Mouse (Mus musculus) testis, postnatal 14 days (tissue): Measurements from ENCODE around the gene Frg2f1.
"Not testable (repeated sequence)": the region's sequence is repeated elsewhere in the genome, so short reads cannot be mapped to it uniquely, and the experiment has no call there.

Experiments used
- DNase-seq: peaks from one replicate; pipeline ENCODE4 v3.0.0; 2021; ENCODE audit warnings: low spot score

Gene Frg2f1

DNA sequence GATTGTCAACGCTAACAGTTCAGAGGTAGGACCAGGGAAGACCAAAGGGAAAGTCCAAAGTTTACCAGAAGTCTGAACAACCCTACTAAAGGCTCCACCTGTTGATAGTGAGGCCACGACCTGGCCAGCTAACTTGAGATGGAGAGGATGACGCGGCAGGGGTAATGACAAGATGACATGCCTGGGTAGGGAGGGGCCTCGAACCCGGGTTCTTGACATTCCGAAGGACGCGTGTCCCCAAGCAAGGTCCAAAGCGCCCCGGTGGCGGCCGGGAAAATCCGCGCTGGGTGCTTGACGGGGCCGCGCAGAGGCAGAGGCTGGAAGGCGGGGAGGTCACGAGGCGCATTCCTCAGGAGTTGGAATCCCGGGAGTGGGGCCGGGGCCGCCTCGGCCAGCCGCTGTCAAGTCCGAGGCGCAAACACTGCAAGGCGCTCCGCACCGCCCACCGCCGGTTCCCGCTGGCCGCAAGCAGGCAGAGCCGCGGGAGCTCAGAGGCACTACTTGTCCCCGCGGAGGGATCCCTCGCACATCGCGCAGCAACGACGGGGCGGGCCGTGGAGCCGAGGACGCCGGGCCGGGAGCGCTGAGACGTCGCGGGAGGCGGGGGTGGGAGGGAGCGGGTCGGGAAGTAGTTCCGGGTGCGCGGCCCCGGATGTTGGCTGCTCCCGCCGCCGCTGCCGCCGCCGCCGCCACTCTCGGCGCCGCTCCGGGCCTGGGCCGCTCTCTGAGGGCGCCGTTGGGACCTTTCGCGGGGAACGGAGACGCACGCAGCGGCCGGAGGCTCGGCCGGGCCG lies at the start of gene Frg2f1:
Frg2f1 (minus strand) TSS at position 499 of the 794 bp plus-strand sequence.
- DNase-seq: peak; percentile 94

DNA sequence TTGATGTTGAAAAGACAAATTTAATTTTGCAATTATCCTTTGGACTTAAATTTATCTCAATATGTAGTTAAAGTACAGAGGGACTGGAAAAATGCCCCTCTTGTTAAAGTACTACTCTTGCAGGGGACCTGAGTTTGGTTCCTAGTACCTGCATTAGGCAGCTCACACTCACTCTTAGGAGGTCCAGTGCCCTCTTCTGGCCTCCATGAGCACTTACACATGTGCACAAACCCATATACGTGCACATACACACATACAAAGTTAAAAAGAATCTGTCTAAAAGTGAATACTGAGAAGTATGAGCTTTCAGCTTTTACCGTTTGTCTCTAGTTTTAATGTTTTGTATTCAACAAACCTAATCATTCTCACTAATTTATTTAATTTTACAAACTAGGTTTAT lies 48.7 kb upstream of the Frg2f1 start:
- no peak for DNase-seq

DNA sequence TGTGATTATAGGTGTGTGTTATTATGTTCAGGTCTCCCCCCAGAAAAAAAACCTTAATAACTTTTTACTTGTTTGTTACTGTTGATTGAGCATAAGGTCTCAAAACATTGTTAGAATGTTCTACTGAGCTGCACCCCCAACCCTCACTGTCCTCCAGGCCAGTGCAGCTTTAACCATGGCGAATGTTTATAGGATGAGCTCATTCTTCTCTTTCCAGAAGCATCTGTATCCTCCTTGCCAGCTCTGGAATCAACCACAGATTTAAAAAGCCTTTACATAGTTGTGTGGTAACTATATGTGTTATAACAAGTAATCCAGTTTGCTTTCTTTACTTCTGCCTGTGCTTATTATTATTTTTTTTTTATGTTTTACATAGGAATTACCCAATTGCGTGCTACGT lies 36.1 kb upstream of the Frg2f1 start:
- no peak for DNase-seq

DNA sequence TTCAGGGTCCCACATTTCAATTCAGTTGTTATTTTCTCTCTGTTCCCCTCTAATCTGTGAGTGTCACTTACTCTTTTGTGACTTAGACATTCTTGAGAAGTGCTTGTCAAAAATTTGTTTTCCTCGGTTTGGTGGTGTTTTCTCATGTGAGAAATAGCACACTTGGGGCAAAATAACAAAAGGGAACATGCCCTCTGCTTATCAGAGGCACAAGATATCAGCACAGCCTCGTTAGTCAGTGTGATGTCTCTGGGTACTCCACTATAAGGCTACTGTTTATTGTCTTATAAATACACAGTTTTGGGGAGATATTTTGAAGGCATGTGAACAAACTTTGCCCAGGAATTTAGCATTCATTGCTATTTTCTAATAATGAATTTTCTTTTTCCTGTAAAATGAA lies 35.2 kb upstream of the Frg2f1 start:
- DNase-seq: no peak

DNA sequence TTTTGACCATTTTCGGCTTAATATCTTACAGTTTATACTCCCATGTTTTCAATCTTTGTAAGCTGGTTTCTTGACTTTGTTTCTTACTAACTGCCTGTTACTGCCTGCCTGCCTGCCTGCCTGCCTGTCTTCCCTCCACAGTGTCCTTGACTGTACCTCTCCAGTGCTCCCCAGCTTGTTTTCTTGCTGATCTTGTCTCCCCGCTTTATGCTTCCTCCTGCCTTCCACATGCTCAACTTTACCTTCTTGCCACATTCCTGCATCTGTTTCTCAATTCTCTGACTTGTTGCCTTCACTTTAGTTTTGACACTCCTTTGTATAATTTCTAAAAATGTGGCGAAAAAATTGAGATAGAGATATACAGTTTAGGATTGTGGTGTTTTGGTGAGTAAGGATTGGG lies 33.4 kb upstream of the Frg2f1 start:
- no peak for DNase-seq

DNA sequence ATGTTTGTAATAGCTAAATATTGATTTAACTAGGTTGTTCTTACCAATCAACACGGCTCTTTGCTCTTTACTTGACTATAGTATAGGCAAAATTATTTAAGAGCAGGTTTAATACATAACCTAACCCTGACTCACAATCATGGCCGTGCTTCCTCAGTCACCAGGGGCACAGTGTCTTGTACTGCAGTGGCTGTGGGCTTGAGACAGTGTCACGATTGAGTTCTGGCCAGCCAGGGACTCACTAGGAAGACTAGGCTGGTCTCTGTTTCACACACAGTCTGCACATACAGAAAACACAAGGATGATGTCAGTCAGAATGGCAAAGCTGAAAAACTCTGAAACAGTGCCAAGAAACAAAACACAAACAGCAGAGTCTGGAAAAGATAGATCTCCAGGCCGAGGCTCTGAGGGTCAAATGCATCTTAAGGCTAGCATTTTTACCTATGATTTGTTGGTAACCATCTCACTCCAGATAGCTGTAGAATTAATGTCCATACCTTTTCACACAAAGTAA lies 27.1 kb upstream of the Frg2f1 start:
- no peak for DNase-seq

DNA sequence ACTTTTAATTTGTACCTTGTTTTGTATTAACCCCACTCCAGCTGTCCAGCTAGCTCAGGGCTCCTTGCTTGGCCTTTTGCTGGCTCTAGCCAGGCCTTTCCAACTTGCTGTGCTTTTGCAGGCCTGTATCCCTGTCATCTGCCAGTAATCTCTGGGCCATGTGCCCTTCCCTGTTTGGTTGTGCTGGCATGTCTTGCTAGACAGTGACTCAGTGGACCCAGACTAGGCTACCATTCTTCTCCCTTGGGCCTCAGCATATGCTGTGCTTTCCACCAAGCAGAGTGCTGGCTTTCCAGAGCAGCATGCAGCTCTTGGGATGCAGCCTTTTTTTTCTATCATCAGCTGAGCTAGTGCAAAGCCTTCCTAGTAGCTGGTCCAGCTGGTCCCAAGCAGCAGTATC lies 23.8 kb upstream of the Frg2f1 start:
- DNase-seq: no peak

DNA sequence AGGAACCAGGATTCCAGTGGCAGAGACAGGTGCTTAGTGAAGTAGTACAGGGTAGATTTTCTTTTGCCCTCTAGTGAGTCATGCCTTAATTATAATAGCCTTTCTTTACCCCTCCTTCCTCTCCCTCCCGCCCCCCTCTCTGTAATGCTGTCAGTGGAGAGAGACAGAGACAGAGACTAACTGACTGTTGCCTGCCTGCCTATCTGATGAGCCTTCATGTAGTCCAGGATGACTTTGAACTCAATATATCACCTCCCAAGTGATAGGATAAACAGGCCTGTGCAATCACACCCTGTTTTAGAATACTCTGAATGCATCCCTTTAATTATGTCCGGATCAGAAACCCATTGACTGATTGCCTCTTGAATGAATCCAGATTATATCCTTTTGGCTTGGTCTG lies 16.1 kb upstream of the Frg2f1 start:
- DNase-seq: no peak

DNA sequence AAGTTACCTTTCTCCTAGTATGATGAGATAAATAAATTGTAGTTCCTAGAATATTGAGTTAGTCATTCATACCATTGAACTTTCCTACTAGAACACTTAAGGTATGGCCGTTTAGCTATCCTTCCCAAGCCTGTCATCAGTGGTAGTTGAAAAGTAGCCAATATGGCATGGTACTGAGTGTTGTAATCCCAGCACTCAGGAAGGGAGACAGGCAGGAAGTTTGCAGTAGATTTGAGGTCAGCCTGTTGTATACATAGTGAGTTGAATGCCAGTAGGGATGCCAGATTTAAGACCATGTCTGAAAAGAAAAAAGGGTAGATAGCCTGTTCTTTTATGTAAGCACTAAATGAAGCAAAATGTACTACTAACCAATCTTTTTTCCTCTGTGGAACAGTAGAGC lies 11.5 kb upstream of the Frg2f1 start:
- DNase-seq: no peak

DNA sequence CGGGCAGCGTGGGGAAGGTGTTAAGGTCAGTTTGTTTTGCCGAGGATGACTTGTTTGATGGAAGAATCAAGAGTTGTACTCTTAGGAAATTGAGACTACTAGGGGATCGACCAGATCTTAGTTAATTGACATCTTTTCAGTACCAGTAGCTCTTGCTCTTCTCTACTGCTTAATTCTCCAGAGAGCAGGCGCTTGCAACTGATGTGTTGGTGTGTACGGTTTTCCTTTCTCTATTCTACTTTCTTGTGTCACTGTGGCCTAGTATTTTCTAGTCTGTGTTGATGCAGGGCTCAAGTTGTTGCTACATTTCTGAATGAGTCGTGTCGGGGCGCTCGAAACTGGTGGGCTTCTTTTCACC lies 1.2 kb upstream of the Frg2f1 start:
- no peak for DNase-seq

DNA sequence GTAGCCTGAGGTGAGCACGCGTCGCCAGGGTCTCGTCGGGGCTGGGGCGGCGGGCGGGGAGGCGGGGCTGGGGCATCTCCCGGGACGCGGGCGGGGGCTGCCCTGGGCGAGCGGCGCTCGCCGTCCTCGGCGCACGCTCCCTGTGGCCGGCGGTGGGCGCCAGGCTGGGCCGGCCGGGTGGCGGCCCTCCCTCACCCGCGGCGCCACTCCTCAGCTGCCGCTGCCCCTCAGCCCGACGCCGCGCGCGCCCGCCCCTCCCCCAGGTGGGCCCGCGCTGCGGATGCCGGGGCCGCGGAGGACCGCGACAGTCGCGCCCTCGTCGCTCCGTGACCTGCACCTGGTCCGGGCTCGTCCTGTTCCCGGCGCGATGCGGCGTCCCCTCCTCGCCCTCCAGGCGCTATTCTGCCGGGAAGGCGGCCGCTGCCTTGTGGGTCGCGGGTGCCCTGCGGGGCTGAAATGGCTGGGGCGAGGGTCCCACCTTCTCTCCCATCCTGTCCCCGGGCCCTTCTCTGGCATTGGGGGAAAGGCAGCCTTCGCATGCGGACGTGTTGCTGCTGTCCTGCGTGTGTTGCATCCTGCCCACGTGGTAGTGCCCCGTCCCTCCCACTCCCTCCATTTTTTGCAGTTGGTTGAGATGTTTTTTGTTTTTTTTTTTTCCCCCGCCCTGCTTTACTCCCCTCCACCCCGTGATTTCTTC lies 655 bp upstream of the Frg2f1 start:
- peak; percentile 76 for DNase-seq

DNA sequence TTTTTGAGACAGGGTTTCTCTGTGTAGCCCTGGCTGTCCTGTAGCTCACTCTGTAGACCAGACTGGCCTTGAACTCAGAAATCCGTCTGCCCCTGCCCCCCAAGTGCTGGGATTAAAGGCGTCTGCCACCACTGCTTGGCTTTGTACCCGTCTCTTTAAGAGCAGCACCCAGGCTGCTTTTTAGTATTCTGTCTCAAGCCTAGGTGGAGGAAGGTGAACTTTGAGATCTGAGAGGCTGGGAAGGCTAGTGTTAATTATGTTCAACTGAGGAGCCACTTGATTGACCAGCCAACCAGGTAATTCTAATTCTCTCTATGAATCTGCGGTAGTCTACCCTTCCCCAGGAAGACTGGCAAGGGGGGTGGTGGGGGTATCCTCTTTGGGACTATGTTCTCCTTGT lies 1.9 kb downstream of the Frg2f1 start:
- DNase-seq: no peak

DNA sequence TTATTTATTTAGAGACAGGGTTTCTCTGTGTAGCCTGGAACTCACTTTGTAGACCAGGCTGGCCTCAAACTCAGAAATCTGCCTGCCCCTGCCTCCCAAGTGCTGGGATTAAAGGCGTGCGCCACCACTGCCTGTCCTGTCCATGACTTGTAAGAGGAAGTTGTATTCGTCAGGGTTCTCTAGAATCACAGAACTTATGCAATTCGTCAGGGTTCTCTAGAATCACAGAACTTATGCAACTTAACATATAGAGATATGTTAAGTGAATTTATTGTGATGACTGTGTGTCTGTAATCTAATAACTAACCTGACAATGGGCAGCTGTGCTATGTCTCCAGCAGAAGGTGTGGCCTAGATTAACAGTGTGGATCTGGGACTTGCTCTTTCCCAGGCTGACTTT lies 2.7 kb downstream of the Frg2f1 start, which contains the start of gene Foxj3:
Foxj3 (plus strand) TSS at position 390 of the 400 bp plus-strand sequence.
- DNase-seq: not testable (repeated sequence)

DNA sequence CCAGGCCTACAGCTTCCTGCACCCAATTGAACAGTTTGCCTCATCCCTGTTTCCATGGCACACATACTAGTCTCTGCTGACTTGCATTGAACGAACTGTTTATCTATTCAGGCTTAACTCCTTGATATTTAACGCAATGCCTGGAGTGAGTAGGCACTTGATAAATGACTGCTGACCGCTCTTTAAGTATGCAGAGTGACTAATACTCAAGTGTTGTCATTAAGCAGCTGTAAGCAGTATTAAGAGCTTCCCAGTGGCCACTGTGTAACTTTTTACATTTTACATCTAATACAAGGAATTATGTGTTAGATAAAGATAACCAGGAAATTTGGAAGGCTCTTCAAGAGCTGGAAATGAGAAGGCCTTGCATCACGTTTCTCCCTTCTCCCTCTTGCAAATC lies 4.2 kb downstream of the Frg2f1 start:
- no peak for DNase-seq

DNA sequence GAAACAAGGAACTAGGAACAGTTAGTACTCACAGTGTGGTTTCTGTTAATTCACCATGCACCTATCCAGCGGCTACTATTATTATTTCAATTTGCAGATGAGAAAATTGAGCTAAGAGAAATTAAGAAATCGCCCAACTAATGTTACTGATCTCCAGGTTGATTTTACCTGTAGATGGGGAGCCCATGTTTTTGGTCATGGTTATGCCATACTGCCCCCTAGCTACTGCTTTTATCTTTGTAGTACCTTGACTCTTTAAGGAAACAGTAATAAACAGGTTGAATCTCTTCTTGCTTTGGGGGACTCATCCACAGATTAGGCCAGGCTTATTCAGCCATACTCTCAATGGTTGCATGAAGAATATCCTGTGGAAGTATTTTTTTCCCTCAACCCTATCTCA lies 7.5 kb downstream of the Frg2f1 start:
- no peak for DNase-seq

DNA sequence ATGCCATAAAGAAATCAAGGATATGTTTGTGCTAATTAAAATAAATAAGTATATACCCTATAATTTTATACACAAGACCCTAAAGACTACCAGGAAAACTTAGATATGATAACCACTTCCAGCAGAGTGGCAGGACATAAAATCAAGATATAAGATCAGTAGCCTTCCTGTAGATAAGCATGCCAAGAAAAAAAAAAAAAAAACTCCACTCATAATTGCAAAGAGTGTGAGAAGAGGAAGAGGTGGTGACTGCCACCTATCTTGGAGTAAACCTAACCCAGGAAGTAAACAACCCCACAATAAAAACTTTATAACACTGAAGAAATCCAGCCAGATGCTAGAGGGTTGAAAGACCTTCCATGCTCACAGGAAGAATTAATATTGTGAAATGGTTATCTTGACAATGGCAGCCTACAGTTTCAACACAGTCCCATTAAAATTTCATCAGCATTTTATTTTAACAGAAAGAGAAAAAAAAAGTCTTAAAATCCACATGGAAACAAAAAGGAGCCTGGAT lies 12.9 kb downstream of the Frg2f1 start:
- no peak for DNase-seq

DNA sequence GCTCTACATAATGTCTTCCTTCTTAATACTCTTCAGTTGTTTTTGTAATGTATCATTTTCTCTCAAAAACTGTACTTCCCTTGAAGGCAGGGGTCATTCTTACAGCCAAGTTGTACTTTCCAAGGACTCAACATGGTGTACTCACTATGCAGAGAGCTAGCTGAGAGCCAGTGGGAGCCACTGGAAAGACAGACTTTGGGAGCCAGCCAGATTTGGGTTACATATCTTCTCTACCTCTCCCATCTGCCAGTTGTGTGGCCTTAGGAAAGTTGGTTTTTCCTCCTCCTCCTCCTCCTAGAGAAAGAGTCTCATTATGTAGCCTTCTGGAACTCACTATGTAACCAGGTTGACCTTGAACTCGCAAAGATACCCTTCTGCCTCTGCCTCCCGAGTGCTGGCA lies 14.9 kb downstream of the Frg2f1 start:
- peak; percentile 53 for DNase-seq

DNA sequence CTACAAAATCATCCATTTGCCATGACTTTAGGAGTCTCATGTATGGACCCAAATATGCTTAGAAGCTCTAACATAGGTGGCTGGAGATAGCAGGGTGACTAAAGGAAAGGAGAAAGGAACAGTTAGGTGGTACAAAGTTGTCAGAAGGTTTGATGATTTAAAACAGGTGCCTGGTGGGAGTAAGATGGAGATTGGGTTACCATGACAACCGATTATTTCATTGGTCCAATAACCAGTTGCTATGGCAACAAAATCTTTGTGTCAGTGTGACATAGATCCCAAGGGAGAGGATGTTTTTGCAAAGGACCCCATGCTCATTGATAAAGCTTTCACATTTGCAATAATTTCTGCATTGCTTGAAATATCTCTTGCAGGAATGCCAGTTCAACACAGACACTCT lies 15.3 kb downstream of the Frg2f1 start:
- no peak for DNase-seq

DNA sequence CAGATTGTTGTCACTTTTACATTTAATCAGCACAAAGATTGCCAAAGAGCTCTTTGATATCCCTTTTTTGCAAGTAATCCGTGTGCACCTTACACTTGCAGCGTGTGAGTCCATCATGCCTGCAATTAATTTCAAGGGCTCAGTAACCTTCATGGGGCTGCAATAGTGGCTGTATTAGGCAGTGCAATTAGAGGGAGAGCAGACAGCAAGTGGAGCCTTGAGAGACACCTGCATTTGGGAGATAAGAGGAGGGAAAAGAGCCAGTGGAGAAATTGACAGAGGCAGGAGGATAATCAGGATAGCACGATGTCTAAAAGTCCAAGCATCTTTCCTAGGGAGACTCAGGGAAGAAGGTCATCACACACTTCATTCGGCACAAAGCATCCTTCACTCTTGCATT lies 15.8 kb downstream of the Frg2f1 start:
- DNase-seq: no peak

DNA sequence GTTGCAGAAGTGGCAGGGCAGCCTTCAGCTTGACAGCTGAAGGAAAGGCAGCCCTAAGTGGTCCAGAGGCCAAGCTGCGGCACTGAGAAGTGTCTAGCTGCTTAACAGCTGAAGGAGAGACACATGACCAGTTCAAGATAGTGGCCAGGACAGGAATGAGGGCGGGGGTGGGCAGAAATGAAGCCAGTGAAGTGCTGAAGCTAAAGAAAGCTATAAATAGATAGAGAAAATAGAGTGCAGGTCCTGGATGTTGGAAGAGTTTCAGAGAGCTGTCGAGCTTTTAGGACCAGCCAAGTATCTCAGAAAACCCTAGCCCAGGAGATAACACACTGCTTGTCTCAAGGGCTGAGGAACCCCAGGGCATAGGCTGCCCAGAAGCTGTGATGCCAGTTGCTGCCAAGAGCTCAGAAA lies 26.6 kb downstream of the Frg2f1 start:
- no peak for DNase-seq

DNA sequence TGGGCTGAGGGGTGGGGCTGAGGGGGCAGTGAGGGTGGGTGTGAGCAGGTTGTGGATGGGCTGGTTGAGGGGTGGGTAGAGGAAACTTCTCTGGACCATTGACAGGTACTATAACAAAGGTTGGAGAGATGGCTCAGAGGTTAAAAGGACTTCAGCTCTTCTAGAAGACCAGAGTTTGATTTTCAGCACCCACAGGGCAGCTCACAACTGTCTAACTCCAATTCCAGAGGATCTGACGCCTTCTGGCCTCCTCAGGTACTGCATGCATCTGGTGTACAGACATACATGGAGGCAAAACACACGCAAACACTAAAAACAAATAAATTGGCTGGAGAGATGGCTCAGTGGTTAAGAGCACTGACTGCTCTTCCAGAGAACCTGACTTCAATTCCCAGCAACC lies 27.7 kb downstream of the Frg2f1 start:
- no peak for DNase-seq

DNA sequence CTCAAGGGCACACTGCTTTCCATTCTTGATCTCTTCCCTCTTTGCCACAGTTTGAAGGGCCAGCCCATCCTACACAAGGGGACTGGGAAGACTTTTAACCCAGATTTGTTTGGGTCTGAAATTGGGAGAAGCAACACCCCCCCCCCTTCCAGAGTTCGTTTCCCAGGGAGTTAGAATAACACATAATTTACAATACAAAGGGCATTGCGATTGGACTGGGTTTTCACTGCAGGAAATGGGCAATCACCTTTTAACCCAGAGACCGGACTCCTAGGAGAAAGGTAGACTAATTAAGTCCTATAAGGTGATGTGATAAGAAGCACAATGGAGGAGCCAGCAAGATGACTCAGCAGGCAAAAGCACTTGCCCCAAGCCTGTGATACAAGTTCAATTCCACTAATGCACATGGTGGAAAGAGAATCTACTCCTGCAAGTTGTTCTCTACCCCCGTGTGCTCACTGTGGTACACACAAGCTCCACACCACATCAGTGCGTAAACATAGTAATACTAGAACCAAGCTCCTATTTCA lies 40.9 kb downstream of the Frg2f1 start:
- DNase-seq: no peak

DNA sequence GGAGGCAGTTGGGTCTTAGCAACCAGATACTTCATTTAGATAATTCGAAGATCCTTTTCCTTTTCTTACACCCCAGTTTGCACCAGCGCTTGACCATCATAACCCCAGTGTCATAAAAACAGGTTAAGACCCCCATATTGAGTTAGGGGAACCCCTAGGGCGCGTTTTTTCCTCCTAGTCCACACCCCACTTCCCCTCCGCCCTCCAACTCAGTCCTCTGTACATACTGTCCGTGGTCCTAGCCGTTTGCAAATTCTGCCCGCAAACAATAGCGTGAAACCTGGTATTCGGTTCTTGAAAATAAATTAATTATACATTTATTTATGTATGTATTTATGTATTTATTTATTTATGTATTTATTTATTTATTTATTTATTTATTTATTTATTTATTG lies 46.4 kb downstream of the Frg2f1 start:
- no peak for DNase-seq
